Mouse (Mus musculus): ENCODE results near the gene Heatr5b. TPM values are rescaled to one million over a fixed set of nuclear protein-coding genes. Genes with fewer than 3 reads are reported as not detected.

The Heatr5b gene
- total RNA-seq, 1 experiment from 2014 or later: 29.8 TPM

GRCm38 (mm10) chr17:78768937-78769336, 66.2 kb downstream of the Heatr5b start:
- DNase-seq: no peak

DNA sequence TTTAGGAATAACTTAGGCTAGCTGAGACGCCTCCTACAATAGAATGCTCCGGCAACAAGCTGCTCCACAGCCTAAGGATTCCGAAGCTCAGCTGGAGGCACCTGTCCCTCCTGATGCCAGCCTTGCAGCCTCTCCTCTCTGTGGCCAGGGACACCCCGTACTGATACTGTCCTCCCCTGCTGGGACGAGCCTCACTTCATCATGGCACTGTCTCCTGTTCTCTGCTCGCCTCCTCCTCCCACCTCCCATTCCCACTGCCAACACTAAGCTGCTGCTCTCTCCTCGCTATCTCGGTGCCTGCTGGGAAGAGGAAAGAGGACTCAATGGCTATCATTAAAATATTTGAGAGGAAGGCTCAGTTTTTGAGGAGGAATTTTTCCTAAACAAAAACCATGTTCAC, 67.6 kb downstream of the Heatr5b start:
- no peak for DNase-seq

DNA sequence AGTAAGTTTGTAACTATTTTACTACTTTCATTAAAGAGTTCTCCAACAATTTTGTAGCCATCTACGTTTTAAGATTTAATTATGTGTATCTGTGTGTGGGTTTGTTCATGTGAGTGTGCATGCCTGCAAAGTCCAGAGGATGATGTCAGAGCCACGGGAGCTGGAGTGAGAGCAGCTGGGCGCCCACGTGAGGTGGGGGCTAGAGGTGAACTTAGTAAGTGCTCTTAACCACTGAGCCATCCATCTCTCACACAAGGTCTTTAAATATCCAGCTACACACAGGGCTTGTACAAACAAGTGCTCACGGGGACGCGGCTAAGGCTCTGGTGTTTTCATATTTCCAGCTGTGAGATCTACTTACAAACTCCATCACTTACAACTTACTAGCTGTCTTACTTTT, 69.1 kb downstream of the Heatr5b start:
- no peak for DNase-seq

- no peak for DNase-seq
These were observed 71.9 kb downstream of the Heatr5b start for GRCm38 (mm10) chr17:78763272-78763671.

GRCm38 (mm10) chr17:78752938-78753655, 82.1 kb downstream of the Heatr5b start:
- DNase-seq: no peak

DNA sequence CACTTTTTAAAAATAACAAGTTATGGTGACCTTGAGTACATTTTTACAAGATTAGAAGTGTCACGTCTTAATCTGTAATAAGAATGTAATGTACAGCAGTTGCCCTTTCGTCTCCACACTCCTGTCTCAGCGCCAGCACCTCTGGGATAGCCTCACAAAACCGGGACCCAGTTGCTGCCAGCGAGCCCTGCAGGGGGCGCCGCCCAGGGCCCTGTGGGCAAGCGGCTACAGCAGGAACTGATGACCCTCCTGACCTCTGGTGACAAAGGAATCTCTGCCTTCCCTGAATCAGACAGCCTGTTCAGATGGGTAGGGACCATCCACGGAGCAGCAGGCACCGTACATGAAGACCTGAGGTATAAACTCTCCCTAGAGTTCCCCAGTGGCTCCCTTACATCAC, 83.1 kb downstream of the Heatr5b start:
- no peak for DNase-seq

GRCm38 (mm10) chr17:78748440-78748839, 86.7 kb downstream of the Heatr5b start:
- DNase-seq: no peak

- DNase-seq: no peak
These were observed 96.7 kb downstream of the Heatr5b start for GRCm38 (mm10) chr17:78738416-78738815.

DNA sequence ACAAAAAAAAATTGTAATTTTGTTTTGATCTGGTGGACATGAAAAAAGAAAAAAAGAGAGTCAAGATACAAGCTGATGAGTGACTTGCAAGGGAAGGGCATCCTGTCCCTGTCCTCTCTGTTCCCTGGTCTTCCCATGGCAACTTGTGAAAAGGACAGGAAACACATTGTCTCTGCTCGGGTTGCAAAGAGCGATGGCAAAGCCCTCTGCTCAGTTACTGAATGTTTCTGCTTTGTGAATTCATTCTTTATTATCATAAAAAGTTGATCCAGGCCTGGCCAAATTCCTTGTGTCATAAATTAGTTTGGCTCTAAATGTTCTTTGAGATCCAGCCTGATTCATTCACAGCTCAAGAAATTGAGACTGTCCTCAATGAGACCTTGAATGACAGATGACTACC, 97.4 kb downstream of the Heatr5b start:
- DNase-seq: no peak

GRCm38 (mm10) chr17:78737096-78737495, 98.1 kb downstream of the Heatr5b start, which contains the start of gene Strn:
TSS of gene Strn (minus strand) at chr17:78737196.
- no peak for DNase-seq

DNA sequence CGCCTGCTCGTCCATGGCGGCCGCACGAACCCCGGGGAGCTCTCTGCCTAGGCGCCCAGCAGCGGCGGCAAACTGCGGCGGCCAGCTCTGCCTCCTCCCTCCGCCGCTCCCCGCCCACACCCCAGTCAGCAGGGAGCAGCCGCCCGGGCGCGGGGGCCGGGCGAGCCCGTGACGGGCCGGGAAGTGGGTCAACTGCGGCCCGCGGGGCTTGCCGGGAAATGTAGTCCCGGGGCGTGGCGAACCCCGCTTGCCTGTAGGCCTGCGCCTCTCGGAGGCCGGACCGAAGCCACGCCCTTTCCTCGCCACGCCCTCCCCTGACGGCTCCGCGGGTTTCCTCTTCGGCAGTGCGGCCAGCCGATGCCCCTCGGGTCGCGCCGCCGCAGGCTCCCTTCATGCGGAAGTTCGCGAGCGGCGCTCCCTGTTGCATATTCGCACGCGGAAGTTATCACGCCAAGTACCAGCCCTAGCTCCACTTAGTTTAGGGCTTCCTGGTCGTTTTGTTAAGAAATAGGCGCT, 98.6 kb downstream of the Heatr5b start:
- DNase-seq: peak; percentile 100

GRCm38 (mm10) chr17:78735731-78736472, 99.3 kb downstream of the Heatr5b start:
- DNase-seq: peak; percentile 41

DNA sequence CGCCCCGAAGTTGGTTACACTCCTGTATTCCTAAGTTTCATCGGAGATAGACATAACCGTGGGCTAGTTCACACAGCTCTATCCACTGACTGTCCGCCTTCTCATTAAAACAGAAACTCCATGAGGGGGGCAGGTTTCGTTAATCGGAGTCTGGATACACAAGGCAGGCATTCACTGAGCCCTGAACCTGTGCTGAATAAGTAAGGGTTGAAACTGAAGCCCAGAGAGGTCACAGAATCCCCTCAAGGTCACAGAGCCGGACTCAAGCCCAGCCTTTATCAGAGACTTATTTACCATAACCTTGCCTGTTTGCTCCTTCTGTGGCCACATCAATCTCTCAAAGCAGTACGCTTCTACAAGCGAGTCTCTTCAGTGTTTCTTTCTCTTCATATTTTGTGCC, 100.4 kb downstream of the Heatr5b start:
- DNase-seq: peak; percentile 19

DNA sequence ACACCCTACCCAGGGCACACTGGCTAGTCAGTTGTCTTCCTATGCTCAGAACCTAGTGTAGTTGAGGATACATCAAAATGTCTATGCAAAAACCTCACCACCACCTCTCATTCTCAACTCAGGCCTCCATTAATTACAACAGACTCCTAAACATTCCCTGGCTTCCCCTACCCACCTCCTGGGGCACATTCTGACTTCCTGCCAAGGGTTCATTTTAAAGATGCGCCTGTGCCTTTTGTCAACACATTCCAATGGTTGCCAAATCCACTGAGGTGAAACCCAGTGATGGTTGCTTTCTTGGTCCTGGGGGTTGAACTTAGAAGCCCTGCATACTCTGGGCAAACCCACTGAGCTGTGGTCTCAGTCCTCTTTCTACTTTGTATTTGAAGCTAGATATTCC, 103.1 kb downstream of the Heatr5b start:
- no peak for DNase-seq

GRCm38 (mm10) chr17:78726746-78727449, 108.3 kb downstream of the Heatr5b start:
- DNase-seq: peak; percentile 24

DNA sequence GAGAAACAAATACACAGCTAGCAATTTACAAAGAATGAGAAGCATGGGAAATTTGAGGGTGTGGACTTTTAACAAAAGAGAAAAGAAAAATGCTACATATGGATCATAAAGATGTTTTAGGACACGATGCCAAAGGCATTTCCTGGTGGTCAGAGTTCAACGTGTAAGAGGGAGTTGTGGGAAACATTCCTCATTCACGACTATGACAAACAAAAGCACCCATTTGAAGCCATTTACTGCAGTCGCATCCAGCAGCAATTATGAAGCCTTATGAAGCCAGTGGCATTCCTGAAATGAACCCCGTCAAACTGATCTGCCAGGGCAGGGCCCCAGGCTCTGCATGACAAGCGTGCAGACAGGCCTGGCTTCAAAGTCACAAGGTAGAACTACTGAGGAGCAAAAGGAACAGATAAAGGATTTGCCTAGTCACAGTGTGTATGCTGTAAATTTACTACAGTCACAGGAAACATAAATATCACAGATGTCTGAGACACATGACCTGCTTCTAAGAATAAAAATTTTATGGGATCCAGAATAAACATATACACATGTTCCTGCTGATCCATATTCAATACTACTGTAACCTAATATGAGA, 110.6 kb downstream of the Heatr5b start:
- no peak for DNase-seq

DNA sequence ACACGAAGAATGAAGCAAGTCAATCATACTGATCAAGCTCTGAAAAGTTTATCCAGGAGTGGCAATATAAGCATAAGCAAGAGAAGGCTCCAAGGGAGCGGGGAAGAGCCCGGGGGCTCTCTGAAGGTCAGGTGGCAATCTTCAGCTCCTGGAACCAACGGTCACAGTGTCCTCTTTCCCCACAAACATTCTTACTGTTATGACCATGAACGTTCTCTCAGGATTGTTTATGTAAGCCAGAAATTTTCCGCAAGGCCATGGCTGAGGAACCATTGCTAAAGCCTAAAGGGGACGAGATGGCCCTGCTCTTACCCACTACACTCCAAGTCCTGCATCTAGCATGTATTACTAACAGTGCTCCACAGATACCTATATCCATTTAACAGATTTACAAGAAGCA, 113.5 kb downstream of the Heatr5b start:
- no peak for DNase-seq

DNA sequence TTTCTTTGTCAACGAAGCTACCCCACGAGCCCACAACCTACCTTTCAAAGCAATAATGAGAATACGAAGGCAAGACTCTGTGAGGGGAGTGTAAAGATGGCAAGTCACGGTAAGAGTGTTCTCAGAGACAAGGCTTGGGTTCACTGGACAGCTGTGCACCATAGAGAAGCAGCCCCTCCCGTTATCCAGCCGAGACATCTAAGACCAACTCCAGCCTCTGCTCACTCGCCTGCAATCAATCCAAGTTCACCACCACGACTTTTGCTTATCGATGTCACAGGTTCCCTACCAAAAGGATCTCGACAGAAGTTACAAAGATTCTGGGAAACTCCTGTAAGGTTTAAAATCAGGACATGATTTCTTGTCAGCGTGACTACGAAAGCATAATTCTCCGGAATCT, 116.1 kb downstream of the Heatr5b start:
- no peak for DNase-seq

GRCm38 (mm10) chr17:78710258-78710657, 124.9 kb downstream of the Heatr5b start:
- DNase-seq: no peak

- DNase-seq: no peak
These were observed 126.7 kb downstream of the Heatr5b start for GRCm38 (mm10) chr17:78708422-78708821.

- no peak for DNase-seq
These were observed 132.2 kb downstream of the Heatr5b start for GRCm38 (mm10) chr17:78702988-78703387.
